Mouse (Mus musculus) myocyte (in vitro differentiated cells): ENCODE results near the gene C730034F03Rik. TPM values are rescaled to one million over a fixed set of nuclear protein-coding genes. Genes with fewer than 3 reads are reported as not detected.

Source experiments
- H3K27me3 ChIP-seq: one replicate; pipeline ENCODE4 v1.6.1; 2011; ENCODE audit not compliant: control insufficient read depth, insufficient read depth, insufficient read length
- H3K36me3 ChIP-seq: one replicate; pipeline ENCODE4 v1.6.1; 2011; ENCODE audit not compliant: control insufficient read depth, insufficient read depth
- H3K4me2 ChIP-seq: one replicate; pipeline ENCODE4 v1.6.1; 2011; ENCODE audit warnings: low read depth, control low read depth
- H3K4me3 ChIP-seq: one replicate; pipeline ENCODE4 v1.5.1; 2011; ENCODE audit warnings: mild to moderate bottlenecking, control low read depth, moderate library complexity
- H3K79me2 ChIP-seq: one replicate; pipeline ENCODE4 v1.6.1; 2011; ENCODE audit not compliant: control insufficient read depth, insufficient read depth
- H3ac ChIP-seq: one replicate; pipeline ENCODE4 v1.6.1; 2011; ENCODE audit not compliant: control insufficient read depth, insufficient read length
- CEBPB ChIP-seq: IDR thresholded peaks from 2 replicates; pipeline ENCODE4 v1.6.1; 2011; ENCODE audit warnings: mild to moderate bottlenecking, moderate library complexity; ENCODE audit not compliant: poor library complexity, insufficient read depth, severe bottlenecking
- E2F4 ChIP-seq: IDR thresholded peaks from one replicate; pipeline ENCODE4 v1.6.1; 2011; ENCODE audit warnings: mild to moderate bottlenecking, control low read depth, moderate library complexity; ENCODE audit not compliant: insufficient read depth
- MAX ChIP-seq: IDR thresholded peaks from one replicate; pipeline ENCODE4 v1.6.1; 2011; ENCODE audit warnings: low read depth, mild to moderate bottlenecking, control low read depth
- MYOD1 ChIP-seq, 3 experiments: IDR thresholded peaks; one replicate each; pipeline ENCODE4 v1.6.1; 2011; ENCODE audit warnings: control low read depth in 2 of 3, low read depth in 2 of 3, mild to moderate bottlenecking in 2 of 3, moderate library complexity in 1 of 3; ENCODE audit not compliant: insufficient read length in 2 of 3, control insufficient read depth in 1 of 3
- MYOG ChIP-seq, 3 experiments: IDR thresholded peaks; one replicate each; pipeline ENCODE4 v1.6.1; 2011; ENCODE audit warnings: control low read depth in 2 of 3, low read depth in 2 of 3, mild to moderate bottlenecking in 2 of 3; ENCODE audit not compliant: insufficient read length in 2 of 3, control insufficient read depth in 1 of 3, insufficient read depth in 1 of 3
- POLR2A ChIP-seq: IDR thresholded peaks from one replicate; pipeline ENCODE4 v1.6.1; 2011; ENCODE audit warnings: low read depth, mild to moderate bottlenecking, control low read depth, moderate library complexity; ENCODE audit not compliant: insufficient read length
- POLR2AphosphoS2 ChIP-seq: IDR thresholded peaks from one replicate; pipeline ENCODE4 v1.6.1; 2011; ENCODE audit warnings: low read depth, control low read depth; ENCODE audit not compliant: insufficient read length
- REST ChIP-seq: IDR thresholded peaks from one replicate; pipeline ENCODE4 v1.6.1; 2011; ENCODE audit warnings: mild to moderate bottlenecking, control low read depth, moderate library complexity; ENCODE audit not compliant: insufficient read depth, insufficient read length
- SRF ChIP-seq: IDR thresholded peaks from one replicate; pipeline ENCODE4 v1.6.1; 2011; ENCODE audit warnings: low read depth; ENCODE audit not compliant: control insufficient read depth, insufficient read length
- TCF12 ChIP-seq: IDR thresholded peaks from one replicate; pipeline ENCODE4 v1.6.1; 2011; ENCODE audit warnings: mild to moderate bottlenecking, control low read depth; ENCODE audit not compliant: poor library complexity, insufficient read depth, severe bottlenecking
- TCF3 ChIP-seq: IDR thresholded peaks from one replicate; pipeline ENCODE4 v1.6.1; 2011; ENCODE audit warnings: low read depth, control low read depth; ENCODE audit not compliant: insufficient read length
- USF1 ChIP-seq: IDR thresholded peaks from one replicate; pipeline ENCODE4 v1.6.1; 2011; ENCODE audit warnings: low read depth, mild to moderate bottlenecking, control low read depth, moderate library complexity
- polyA plus RNA-seq: library from polyadenylated mRNA; unstranded; fragments of >200 nt; fragmentation: generic; extraction: Trizol; gene quantifications from one replicate; pipeline ENCODE4 v1.2.1, GENCODE M21; 2012; ENCODE audit warnings: missing spikeins

C730034F03Rik gene
- polyA plus RNA-seq, 1 experiment: 0.80 TPM

DNA sequence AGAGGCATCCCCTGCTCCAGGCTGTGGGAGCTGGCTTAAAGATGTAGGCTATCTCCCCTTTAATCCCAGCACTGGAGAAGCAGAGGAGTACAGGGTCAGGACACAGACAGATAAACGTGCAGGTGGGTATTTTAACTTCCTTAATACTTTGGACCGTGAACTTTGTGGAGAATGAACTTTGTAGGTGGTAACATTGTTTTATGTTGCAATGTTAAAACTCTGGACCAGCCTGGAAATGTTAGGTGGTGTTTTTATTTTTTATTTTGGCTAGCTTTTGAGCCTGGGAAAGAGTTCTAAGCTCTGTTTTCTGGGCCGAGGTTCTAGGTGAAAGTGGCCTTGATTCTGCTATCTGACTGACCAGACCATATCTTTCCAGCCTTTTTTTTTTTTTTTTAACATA, 1.9 kb downstream of the C730034F03Rik start:
- Histone ChIP-seq H3K79me2 (peaks cover 12% of the 10 kb centered on the region), H3K36me3 (peaks cover 9% of the 10 kb centered on the region), H3ac (no peak overlapping the region), H3K4me3 (no peak overlapping the region), H3K4me2 (no peak overlapping the region), H3K27me3 (no peaks in the 10 kb centered on the region)
- no peak for TF ChIP-seq E2F4
- TF ChIP-seq POLR2A: no peak
- TF ChIP-seq TCF3: no peak
- TF ChIP-seq POLR2AphosphoS2: no peak
- TF ChIP-seq SRF: no peak
- no peak for TF ChIP-seq REST
- TF ChIP-seq MYOG (IDR thresholded peaks at IDR 0.05; ENCODE audit: control insufficient read depth in 1 of 3, insufficient read depth in 1 of 3, insufficient read length in 2 of 3, low read depth in 2 of 3): no peak
- TF ChIP-seq TCF12: no peak

GRCm38 (mm10) chr15:89431806-89432205, 2.4 kb downstream of the C730034F03Rik start:
- Histone ChIP-seq H3K27me3 (no peaks in the 10 kb centered on the region), H3K79me2 (peaks cover 12% of the 10 kb centered on the region), H3ac (no peak overlapping the region), H3K4me2 (no peak overlapping the region), H3K4me3 (no peak overlapping the region), H3K36me3 (peaks cover 9% of the 10 kb centered on the region)
- no peak for TF ChIP-seq USF1
- TF ChIP-seq MYOD1 (IDR thresholded peaks at IDR 0.05; ENCODE audit: control insufficient read depth in 1 of 3, insufficient read length in 2 of 3, low read depth in 2 of 3): no peak
- TF ChIP-seq REST: no peak
- TF ChIP-seq CEBPB: no peak
- no peak for TF ChIP-seq MYOG (IDR thresholded peaks at IDR 0.05; ENCODE audit: control insufficient read depth in 1 of 3, insufficient read depth in 1 of 3, insufficient read length in 2 of 3, low read depth in 2 of 3)

DNA sequence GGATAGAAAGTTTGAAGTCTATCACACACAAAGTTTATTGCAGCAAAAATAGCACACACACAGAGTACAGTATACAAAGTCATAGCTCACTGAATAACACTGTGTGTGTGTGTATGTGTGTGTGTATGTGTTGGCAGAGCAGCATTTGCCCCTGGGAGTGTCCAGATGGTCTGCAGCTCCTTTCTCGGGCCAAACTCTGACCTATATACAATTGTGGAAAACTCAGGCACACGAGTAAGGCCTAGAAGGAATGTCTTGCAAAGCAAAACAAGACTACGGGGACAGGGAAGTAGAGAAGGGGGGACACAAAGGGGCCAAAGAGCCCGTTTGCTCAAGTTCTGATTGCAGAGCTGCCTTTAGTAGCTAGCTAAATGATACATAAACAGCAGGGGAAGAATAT, 3.6 kb downstream of the C730034F03Rik start:
- H3K36me3 ChIP-seq: no peaks in the 10 kb centered on the region
- no peak overlapping the region for H3K4me3 ChIP-seq
- no peak overlapping the region for H3K4me2 ChIP-seq
- no peaks in the 10 kb centered on the region for H3K27me3 ChIP-seq
- TF ChIP-seq E2F4 (no peak), TCF3 (no peak), REST (no peak), CEBPB (no peak)
- H3ac ChIP-seq: no peak overlapping the region
- peaks cover 12% of the 10 kb centered on the region for H3K79me2 ChIP-seq

DNA sequence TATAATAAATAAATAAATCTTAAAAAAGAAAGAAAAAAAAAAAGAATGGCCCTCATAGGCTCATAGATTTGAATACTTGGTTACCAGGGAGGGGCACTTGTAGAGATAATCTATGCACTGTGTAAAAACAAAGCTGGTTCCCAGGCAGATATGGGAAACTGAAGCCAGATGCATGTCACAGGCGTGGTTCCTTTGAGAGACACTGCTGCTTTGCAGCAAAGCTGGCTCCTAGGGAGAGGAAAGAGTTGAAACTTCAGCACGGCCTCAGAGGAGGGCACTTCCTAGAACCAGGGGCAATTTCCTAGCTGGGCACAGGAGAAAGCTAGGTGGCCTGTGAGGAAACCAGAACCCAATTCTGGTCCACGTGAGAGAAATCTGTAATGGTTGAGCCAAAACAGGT, 4.7 kb downstream of the C730034F03Rik start:
- Histone ChIP-seq H3K4me2 (no peak overlapping the region), H3K36me3 (no peaks in the 10 kb centered on the region), H3K79me2 (peaks cover under 1% of the 10 kb centered on the region), H3ac (no peak overlapping the region), H3K27me3 (no peaks in the 10 kb centered on the region), H3K4me3 (no peak overlapping the region)
- TF ChIP-seq CEBPB (no peak), REST (no peak), E2F4 (no peak), POLR2A (no peak), TCF3 (no peak), TCF12 (no peak), MYOG (IDR thresholded peaks at IDR 0.05; ENCODE audit: control insufficient read depth in 1 of 3, insufficient read depth in 1 of 3, insufficient read length in 2 of 3, low read depth in 2 of 3) (no peak), POLR2AphosphoS2 (no peak), MYOD1 (IDR thresholded peaks at IDR 0.05; ENCODE audit: control insufficient read depth in 1 of 3, insufficient read length in 2 of 3, low read depth in 2 of 3) (no peak), USF1 (no peak), SRF (no peak), MAX (no peak)

DNA sequence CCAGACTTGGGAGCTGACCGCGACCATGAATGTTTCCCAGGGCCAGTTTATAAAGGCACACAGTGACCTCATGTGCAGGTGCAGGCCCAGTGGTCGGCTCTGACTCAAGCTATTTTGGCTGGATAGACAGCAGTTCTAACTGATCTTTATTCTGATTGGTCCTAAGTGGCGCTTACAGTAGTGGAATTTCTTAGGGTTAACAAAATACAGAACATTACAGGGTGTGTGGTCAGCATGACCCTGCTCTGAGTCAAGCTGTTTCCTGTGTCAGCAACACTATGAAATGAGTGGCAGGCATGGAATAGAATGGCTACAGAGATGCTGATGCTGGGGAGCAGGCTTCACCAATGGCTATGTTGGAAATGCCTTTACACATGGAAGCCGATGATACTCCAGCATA, 6.5 kb downstream of the C730034F03Rik start:
- no peak overlapping the region for H3ac ChIP-seq
- H3K27me3 ChIP-seq: no peaks in the 10 kb centered on the region
- no peaks in the 10 kb centered on the region for H3K36me3 ChIP-seq
- no peak overlapping the region for H3K4me2 ChIP-seq
- H3K79me2 ChIP-seq: no peaks in the 10 kb centered on the region
- TF ChIP-seq CEBPB (peak; percentile 64; the same call in 1 of the 2 replicates), SRF (no peak)
- no peak overlapping the region for H3K4me3 ChIP-seq

DNA sequence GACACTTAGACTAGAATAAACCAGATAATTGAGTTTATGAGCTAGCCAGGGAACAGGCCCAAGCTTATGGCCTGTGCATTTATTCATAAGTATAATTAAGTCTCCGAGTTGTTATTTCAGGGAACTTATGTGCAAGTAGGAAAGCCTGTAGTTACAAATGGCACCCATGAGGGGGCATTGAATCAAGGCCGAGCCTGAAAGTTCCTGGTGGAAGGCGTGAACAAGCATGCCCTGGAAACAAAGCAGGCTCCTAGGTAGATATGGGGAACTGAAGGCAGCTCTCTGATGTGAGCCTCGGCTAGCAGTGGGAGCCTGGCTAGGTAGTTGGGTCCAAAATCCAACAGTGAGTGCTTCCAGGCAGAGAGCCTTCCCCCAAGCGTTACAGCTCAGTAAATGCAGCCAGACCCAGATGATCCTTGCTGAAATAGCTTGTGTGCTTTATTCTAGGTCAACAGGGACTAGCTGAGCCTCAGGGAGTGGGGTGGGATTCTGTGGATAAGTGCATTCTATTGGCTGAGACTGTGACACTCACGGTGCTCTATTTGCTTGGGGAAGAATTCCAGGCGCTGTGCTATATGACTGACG, 13.2 kb downstream of the C730034F03Rik start:
- Histone ChIP-seq H3K4me2 (no peak overlapping the region), H3K79me2 (no peaks in the 10 kb centered on the region), H3K36me3 (no peaks in the 10 kb centered on the region), H3ac (no peak overlapping the region), H3K27me3 (peaks cover 18% of the 10 kb centered on the region), H3K4me3 (no peak overlapping the region)
- no peak for TF ChIP-seq MAX
- TF ChIP-seq USF1: no peak
- TF ChIP-seq SRF: no peak
- no peak for TF ChIP-seq CEBPB
- TF ChIP-seq POLR2A: no peak
- TF ChIP-seq REST: no peak
- no peak for TF ChIP-seq MYOD1 (IDR thresholded peaks at IDR 0.05; ENCODE audit: control insufficient read depth in 1 of 3, insufficient read length in 2 of 3, low read depth in 2 of 3)
- no peak for TF ChIP-seq MYOG (IDR thresholded peaks at IDR 0.05; ENCODE audit: control insufficient read depth in 1 of 3, insufficient read depth in 1 of 3, insufficient read length in 2 of 3, low read depth in 2 of 3)
- TF ChIP-seq POLR2AphosphoS2: no peak
- TF ChIP-seq TCF3: no peak
- no peak for TF ChIP-seq E2F4
- TF ChIP-seq TCF12: no peak
